Mouse (Mus musculus) heart, postnatal 0 days (tissue): Measurements from ENCODE around the gene Psmb6.

Source experiments
- CTCF ChIP-seq: IDR thresholded peaks from 2 replicates; pipeline ENCODE4 v1.5.1; 2016; ENCODE audit warnings: antibody characterized with exemption, control low read depth, low read depth
- EP300 ChIP-seq: IDR thresholded peaks from 2 replicates; pipeline ENCODE4 v1.6.1; 2016; ENCODE audit warnings: antibody characterized with exemption, low read depth

- TF ChIP-seq CTCF = no peak
- TF ChIP-seq EP300 = no peak
These were observed 46.5 kb downstream of the Psmb6 start for GRCm38 (mm10) chr11:70571641-70572040.
